Mouse (Mus musculus) T-cell, adult 2 months (primary cell): ENCODE measurements around the gene Slamf7.
"Not testable (repeated sequence)": the region's sequence is repeated elsewhere in the genome, so short reads cannot be mapped to it uniquely, and the experiment has no call there.

ENCODE experiments used
- DNase-seq: peaks from one replicate; pipeline ENCODE4 v3.0.0; 2022; ENCODE audit warnings: low spot score

Slamf7 gene

DNA sequence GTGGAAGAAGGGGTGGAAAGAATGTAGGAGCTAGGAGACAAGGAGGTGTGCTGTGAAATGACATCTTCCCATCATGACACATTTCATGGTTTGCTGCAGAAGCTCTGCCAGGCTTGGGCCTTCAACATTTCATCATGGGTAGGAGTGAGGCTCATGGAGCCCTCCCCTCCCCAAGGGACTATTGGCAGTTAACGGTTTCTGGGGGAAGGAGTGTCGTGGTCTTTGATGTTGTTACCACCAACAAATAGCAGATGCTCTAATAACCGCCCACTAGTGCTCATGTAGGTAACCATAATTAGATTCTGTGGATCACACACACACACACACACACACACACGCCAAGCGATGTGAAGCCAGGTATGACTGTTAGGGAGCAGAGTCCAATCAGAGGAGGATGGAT is at the start of gene Slamf7:
Slamf7 (minus strand) TSS at position 302 of the 400 bp plus-strand sequence.
- no peak for DNase-seq

- peak; percentile 84 for DNase-seq
Measured at GRCm38 (mm10) chr1:171698983-171699382, 46.1 kb upstream of the Slamf7 start.

GRCm38 (mm10) chr1:171693918-171694317 is 41.1 kb upstream of the Slamf7 start:
- no peak for DNase-seq

DNA sequence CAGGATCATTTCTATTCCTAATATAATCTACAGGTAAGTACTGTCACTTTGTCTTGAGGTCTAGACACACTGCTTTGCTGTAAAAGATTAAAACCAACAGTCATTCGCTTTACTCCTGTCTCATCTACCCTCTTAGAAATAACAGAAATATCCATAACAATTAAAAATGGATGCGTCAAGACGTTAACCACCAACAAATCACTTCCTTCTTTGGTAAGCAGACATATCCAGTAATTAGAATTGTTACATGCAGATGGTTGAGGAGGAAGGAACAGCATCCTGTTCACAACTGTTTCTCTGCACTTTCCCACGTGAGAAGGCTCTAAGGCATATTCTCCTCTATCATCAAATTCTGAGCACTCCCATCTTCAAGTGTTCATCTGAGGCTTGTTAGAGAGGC is 34.5 kb upstream of the Slamf7 start:
- DNase-seq: no peak

DNA sequence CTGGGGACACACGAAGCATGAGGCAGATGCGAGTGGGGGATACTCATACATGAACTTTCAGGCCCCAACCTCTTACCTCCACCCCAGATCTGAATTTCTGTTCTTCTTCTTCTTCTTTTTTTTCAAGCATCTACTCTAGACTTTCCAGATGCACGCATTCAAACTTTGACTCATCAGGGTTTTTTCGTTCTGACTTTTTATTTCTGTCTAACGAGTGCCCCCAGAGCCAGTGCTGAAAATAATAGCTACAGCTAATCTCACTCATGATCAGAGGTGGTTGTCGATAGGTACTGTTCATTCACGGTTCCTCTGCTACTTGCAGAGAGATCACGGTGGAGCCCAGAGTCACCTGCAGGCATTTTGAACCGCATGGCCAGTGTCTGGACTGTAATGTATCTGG is 32.1 kb upstream of the Slamf7 start:
- no peak for DNase-seq

DNA sequence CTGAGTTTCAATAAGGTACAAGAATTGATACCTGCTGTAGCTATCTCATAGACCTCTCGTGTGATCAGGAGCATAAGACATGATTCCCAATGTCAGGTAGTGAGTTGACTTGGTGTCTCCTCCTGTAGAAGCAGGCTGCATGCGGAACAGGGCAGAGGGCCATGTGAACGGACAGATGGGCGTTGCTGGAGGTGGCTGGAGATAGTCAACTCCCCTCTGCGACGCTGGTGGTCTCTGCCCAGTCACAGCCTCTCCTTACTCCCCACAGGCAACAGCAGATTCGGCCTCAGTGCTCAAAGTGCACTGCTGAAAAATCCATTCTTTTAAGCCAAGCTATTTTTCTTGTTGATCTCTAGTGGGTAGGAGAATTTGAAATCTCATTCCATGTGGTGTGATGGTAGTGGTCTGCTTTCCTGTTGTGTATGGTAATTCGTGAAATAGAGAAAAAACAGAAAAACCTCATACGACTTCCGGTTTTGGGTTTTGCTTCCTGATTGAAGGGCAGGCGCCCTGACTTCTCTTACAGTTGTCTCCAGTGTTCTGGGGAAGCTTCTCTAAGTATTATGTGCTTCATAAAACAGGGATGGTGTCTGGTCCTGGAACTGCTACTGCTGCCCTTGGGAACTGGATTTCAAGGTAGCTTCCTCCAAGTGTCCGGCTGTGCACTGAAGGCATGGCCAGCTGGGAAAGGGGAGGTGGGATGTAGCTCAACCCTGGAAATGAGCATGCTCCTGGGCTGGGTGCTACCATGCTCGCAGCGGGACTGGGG is 28.9 kb upstream of the Slamf7 start, which contains the start of gene Cd48:
Cd48 (plus strand) TSS at position 479 of the 769 bp plus-strand sequence.
- DNase-seq: peak; percentile 36

- DNase-seq: peak; percentile 44
Measured at GRCm38 (mm10) chr1:171681009-171681408, 28.2 kb upstream of the Slamf7 start.

GRCm38 (mm10) chr1:171677721-171678120 is 24.9 kb upstream of the Slamf7 start:
- DNase-seq: no peak

DNA sequence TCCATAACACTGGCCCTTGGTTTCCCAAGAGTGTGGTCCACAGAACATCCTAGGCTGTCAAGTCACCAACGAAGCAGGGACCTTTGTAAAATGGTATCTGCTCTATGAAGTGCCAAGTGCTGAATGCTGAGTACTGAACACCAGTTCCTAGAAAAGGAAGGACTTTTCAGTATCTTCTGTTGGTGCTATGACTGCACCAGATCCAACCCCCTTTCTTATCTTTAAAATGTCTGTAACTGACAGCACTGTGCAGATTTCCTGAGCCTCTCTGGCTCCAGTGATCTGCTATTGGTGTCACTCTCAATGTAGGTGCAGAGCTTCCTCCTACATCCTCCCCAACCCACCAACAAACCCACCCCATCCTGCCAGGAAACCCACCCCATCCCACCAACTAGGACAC is 21.6 kb upstream of the Slamf7 start:
- no peak for DNase-seq

DNA sequence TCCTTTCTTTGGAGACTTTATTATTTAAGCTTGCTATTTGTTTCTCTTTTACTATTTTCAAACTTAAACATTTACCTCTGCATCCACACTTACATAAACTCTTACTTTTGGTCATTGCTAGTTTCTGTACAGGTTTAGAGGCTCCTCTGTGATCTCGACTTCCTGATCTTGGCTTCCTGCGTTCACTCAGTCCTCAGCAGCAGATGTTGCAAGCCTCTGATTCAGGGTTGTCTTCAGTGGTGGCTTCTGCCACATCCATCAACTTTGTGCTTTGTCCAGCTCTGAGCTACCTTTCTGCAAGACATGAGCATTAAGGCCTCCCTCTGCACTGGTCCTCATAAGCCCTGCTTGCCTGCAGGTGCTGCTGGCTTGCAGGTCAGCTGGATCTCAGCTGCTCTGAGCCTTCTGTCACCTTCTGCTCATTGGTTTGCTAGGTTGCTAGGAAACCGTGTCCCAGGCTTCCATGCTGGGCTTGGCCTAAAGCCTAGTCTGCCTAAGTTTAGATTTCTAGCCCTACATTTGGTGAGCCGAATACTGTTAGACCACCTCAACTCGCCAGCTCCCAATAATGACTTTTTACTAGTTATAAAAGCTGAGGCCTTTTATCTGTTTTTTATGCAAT is 20.1 kb upstream of the Slamf7 start:
- DNase-seq: peak; percentile 37

DNA sequence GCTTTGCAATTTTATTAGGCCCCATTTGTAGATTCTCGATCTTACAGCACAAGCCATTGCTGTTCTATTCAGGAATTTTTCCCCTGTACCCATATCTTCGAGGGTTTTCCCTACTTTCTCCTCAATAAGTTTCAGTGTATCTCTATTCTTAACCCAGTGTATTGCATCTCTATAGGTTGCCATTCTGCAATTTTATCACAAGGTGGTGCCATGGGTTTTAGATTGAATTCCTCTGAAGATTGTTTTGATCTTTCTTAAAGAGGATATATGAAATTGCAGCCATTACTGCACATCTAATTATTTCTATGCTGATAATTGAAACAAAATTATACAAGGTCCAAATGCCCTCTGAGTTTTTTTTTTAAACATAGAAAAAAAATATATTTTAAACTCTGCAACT is 19.6 kb upstream of the Slamf7 start:
- DNase-seq: not testable (repeated sequence)

GRCm38 (mm10) chr1:171667160-171667559 is 14.3 kb upstream of the Slamf7 start:
- DNase-seq: no peak

GRCm38 (mm10) chr1:171666350-171666749 is 13.5 kb upstream of the Slamf7 start:
- no peak for DNase-seq

DNA sequence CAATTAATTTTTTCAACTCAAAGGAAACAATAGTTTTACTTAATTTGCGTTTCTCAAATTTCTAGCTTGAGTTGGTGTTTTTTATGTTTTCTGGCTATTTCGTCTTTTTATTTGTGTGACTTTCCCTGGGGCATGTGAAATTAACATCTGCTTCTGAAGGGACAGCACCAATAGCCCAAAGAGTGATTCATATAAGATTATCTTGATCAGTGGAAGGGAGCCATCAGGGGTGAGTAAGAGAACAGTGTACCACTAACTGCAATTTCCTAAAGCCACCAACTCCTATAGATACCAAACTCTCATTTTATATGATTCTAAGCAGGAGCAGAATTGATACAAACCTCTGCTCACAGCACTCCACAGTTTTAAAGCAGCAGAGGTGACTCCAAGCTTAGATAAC is 10.9 kb upstream of the Slamf7 start:
- DNase-seq: no peak

GRCm38 (mm10) chr1:171661482-171661881 is 8.6 kb upstream of the Slamf7 start:
- DNase-seq: no peak

GRCm38 (mm10) chr1:171660423-171660822 is 7.6 kb upstream of the Slamf7 start:
- no peak for DNase-seq

DNA sequence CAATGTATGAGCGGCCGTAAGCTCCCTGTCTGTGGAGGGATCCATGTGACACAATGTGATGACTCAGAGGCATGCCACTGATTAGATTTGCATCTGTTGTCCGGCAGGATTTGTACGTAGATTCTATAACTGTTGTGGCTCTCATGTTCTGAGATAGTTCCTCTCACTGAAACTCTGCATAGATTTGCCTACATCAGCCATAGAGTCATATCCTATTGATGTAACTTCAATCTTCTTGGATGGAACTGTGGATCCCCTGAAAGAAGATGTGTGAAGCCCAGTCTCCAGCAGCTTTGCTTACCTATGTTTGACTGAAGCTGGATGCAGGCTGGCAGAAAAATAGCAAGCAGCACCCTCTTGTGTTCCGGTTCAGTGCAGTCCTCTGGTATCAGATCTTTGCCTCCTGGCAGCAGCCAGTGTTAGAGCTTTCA is 5.7 kb upstream of the Slamf7 start:
- DNase-seq: no peak

GRCm38 (mm10) chr1:171648840-171649239 is 4.0 kb downstream of the Slamf7 start:
- no peak for DNase-seq

- no peak for DNase-seq
Measured at GRCm38 (mm10) chr1:171647716-171648115, 5.1 kb downstream of the Slamf7 start.

DNA sequence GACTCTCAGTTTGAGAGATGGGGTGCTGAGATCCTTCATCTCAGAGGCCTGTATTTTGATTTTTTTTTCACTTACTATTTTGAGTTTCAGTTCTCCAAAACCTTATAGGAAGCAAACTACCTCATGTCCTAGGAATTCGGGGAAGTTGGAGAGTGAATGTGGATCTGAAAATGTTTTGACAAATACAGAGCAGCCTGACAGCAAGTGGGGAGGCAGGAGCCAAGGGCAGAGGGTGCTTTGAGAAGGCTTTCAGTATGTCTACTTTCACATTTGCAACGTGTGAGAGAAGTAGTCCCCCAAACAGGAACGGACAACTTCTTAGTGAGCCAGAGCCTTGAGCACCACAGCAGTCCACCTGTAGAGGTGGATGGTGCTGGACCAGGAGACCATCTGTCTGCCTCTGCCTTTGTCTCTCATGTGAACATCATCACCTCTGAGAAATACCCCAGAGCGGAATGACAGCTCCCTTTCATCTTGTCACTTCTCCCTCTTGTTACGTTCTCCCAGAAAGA is 6.3 kb downstream of the Slamf7 start:
- no peak for DNase-seq

DNA sequence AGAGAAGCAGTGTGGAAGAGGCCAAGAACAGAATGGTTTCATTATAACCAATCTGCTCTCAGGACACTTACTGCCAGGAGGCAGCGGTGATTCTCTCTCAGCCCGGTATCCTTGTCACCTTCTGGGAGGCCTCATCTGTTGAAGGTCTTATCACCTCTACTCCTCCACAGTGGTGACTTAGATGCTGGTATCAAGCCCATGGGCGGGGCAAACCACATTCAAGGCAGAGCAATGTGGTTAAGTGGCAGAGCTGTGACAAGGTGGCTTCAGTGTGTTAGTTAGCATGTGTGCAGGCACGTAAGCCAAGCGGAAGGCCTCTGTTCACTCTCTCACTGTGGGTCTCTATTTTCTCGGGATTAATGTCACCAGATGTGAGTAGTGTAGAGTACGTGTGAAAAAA is 9.2 kb downstream of the Slamf7 start:
- peak; percentile 83 for DNase-seq

- DNase-seq: no peak
Measured at GRCm38 (mm10) chr1:171640796-171641195, 12.0 kb downstream of the Slamf7 start.

DNA sequence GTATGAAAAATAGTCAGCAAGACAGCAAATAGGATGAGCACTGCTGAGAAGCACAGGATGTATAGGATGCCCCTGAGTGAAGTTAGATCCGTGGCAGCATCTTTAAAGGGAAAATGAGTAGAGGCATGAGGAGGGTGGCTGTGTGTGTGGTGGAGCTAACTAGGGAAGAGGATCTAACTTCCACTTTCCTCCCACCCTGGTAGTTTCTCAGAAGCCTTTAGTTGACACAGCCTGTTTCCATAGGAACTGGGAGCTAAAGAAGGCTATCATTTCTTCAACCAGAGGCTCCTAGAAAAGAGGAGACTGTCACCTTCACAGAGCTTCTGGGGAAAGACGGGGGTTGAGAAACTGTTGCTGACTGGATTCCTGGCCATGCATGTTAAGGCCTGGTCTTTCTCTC is 14.1 kb downstream of the Slamf7 start:
- DNase-seq: no peak
